Mouse (Mus musculus): ENCODE measurements around the gene Akr1a1.
A peak's percentile ranks its signal among the peaks of the same experiment; 100 is the strongest.

Akr1a1 gene

GRCm38 (mm10) chr4:116655658-116656057 lies 4.2 kb upstream of the Akr1a1 start:
- DNase-seq, result no peak

- DNase-seq, result no peak
These were observed 3.6 kb upstream of the Akr1a1 start for GRCm38 (mm10) chr4:116655100-116655499.

- no peak for DNase-seq
These were observed 1.7 kb upstream of the Akr1a1 start for GRCm38 (mm10) chr4:116653228-116653627.

DNA sequence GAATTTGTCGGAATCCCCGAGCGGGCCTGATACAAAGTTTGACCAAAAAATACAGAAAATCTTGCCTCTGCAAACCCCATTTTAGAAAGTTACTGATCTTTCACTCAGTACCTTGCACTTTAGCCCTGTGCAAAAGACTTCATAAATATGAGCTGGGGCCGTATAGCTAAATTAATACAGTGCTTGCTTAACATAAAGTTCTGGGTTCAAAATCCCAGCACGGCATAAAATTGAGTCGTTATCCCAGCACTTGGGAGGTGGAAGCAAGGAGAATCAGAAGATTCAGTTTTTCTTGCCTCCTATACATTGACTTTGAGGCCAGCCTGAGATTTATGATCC lies 286 bp upstream of the Akr1a1 start:
- DNase-seq, result no peak

DNA sequence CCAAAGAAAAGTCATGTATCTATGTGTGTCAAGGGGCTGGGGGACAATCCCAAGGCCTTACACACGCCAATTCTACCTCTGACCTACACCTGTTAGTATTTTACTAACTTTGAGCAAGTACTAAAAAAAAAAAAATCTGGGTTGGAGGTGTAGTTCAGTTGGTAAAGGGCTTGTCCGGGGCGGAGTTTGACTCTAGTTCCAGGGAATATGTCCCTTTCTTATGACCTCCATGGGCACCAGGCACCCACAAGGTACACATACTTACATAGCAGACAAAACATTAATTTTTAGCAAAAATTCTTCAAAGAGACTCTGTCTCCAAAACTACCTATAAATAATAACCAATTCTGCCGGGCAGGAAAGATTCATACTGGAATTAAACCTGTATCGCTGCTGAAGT lies 1.1 kb downstream of the Akr1a1 start:
- DNase-seq, result no peak

DNA sequence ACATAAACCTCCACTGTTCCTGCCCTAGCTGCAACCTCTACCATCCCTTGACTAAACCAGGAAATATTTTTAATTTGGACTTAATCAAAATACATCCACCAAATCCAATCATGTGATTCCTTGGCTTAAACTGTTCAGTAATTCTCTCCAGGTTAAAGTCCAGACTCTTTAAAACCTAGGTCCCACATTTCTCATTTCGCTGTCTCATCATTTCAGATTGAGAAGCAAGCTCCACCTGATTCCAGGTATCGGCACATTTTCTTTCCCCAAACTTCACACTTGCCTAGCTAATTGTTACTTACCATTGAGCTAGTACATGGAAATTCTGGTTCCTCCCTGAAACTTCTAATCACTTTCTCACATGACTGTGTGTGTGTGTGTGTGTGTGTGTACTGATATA lies 2.1 kb downstream of the Akr1a1 start:
- no peak for DNase-seq

- no peak for DNase-seq
These were observed 5.9 kb downstream of the Akr1a1 start for GRCm38 (mm10) chr4:116645624-116646023.

GRCm38 (mm10) chr4:116644326-116644725 lies 7.2 kb downstream of the Akr1a1 start:
- peak; percentile 42 to 61 for DNase-seq

GRCm38 (mm10) chr4:116642071-116642470 lies 9.4 kb downstream of the Akr1a1 start:
- DNase-seq, result no peak

DNA sequence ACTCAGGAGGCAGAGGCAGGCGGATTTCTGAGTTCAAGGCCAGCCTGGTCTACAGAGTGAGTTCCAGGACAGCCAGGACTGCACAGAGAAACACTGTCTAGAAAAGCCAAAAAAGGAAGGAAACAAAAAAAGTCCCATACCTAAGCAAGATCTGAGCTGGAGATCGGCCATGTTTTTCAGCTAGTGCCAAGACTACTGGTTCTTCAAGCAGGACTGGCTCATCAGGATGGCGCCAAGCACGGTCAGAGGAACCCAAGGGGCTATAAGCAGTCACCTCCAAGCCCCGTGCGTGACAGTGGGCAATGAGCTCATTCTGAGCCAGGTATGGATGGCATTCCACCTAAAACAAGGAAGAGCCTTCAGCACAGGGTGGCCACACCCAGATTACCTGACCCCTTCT lies 12.7 kb downstream of the Akr1a1 start:
- no peak for DNase-seq

DNA sequence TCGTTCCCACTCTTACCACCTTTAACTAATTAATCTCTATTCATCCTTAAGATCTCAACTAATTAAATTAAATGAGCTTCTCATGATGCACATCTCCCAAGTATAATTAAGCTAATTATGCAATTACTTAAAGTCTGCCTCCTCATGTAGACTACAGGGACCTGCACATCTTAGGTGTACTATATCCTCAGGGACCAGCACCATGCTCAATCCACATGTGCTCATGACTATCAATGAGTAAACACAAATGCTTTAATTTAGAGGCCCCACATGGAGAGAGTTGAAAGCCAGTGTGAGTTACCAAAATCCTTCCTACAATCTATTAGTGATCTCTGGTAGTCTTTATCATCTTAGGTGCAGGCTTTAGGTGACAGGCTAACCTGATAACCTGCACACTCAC lies 16.3 kb downstream of the Akr1a1 start:
- no peak for DNase-seq

GRCm38 (mm10) chr4:116627722-116628662 lies 23.5 kb downstream of the Akr1a1 start, which contains the start of gene Nasp:
Gene Nasp (minus strand): TSS chr4:116627941.
- peak; percentile 76 to 87 for DNase-seq

DNA sequence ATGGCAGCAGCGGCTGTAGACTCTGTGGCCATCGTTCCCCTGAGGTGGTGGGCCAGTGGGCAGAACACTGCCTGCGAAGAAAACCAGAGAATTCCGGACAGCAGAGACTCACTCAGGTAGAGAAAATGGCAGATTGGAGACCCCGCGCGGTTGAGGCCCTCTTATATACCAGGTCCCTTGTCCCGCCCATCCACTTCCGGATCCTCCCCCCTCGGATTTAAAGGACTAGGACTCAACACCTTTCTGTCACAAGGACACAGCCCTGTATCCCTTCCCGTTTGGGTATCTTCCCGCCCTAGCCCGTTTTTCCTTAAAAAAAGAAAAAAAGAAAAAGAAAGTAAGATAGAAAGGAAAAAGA lies 24.1 kb downstream of the Akr1a1 start:
- DNase-seq, result peak; percentile 93 to 95

GRCm38 (mm10) chr4:116626658-116627358 lies 24.7 kb downstream of the Akr1a1 start:
- peak; percentile 91 to 94 for DNase-seq

DNA sequence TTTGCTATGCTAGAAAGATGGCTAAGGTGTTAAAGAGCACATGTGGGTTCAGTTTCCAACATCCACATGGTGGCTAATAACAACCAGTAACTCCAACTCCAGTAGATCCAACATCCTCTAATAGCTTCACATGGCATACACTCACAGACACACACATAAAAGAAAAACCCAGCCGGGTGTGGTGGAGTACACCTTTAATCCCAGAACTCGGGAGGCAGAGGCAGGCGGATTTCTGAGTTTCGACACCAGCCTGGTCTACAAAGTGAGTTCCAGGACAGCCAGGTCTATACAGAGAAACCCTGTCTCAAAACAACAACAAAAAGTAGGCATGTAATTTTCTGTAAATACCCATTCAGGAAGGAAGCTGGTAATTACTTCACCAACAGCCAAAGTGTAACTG lies 26.6 kb downstream of the Akr1a1 start:
- no peak for DNase-seq

DNA sequence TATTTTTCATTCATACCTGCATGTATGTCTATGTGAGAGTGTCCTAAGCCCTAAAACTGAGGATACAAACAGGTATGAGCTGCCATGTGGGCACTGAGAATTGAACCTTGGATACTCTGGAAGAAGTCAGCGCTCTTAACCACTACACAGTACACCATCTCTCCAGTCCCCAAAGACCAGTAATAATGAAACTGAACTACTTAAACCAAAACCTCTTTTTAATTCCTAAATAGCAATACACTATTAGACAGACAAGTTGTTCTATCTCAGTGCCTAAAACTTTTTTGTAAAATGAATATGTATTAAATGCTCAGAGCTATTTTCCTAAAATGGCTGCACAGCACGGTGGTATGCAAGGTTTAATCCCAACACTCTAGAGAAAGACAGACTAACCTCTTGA lies 36.2 kb downstream of the Akr1a1 start:
- DNase-seq, result no peak

DNA sequence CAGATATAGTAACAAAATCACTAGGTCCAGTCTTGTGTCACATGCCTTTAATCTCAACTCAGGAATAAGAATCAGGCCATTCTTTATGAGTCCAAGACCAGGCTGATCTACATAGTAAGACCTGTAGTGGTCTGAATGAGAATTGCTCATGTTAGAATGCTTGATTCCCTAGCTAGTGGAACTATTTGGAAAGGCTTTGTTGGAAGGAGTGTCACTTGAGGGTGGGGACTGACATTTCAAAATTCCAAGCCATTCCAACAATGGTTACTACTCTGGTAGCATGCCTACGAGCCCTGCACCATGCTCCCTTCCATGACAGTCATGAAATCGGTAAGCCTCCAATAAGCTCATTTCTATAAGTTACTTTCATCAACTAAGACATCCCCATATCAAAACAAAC lies 38.9 kb downstream of the Akr1a1 start:
- no peak for DNase-seq

DNA sequence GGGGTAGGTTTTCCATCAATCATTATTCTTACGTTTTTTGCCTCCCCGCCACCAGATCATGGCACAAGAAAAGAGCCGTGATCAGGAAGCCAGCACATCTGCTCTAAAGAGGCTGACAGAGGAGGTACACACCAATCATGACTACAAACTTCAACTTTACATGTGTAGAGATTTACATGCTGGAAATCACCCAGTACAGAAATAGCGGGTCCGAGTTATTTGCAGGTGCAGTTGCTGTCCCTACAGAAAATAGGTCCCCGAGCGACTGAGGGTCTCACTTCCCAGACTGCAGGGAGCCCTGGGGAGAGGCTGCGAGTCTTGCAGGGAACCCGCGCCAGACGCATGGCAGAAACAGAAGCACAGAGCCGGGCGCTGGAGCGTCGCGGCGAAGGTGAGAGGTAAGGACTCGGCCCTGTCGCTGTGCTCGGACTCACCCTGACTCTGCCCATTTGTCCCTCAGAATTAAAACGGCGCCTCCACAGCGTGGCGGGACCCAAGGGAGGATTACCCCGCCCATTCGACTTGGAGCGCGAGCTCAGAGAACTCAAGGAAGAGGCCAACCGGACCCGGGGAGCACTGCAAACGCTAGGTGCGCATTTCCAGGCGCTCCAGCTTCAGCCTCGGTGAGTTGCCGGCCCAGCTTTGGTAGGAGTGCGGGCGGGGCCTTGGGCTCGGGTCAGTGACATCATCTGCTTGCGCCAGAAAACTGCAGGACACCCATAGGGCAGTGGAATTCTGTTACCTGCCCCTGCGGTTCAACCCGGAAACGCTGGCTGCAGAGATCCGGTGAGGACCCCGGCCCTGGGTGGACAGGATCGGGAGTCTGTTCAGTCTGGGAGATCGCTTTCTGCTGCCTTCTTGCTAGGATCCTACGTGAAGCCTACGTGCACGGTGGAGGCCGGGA lies 54.2 kb downstream of the Akr1a1 start:
- DNase-seq, result peak; percentile 91 to 94

DNA sequence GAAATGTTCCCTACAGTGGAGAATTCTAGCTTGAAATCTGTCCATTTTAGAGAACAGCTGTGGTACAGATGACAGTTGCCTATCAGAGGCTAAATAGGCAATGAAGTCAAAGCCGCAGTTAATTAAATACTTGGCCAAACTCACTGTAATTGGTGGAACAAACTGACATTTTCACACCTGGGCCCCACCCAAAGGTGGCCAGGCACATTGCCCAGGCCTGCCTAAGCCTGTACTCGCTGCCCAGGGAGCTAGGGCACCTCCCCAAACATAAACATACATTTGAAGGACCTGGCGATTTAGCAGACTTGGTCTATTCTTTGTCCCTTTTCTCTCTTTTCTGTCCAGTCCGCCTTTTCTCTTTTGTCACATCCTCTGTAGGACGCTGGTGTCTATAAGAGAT lies 55.1 kb downstream of the Akr1a1 start, which contains the start of gene Ccdc17:
Ccdc17 (plus strand) TSS at position 276 of the 400 bp plus-strand sequence.
- DNase-seq, result peak; percentile 5 to 12

DNA sequence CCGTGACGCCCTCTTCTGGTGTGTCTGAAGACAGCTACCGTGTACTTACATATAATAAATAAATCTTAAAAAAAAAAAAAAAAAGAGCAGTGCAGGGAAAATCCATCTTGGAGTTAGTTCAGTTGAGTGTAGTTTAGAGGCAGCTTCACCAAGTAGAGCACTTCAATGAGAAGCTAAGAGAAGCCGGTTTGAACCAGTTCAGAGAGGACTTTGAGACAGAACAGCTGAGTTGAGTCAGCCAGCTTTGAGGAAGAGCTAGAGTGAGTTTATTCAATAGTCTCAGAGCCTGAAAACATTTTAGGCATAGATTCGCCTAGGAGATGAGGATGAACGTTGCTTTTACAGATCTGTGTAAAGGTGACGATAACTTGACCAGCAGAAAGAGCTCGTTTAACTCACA lies 55.7 kb downstream of the Akr1a1 start:
- no peak for DNase-seq
